Mouse (Mus musculus) kidney, adult 2 months (tissue): ENCODE measurements around the gene Rom1.

ENCODE experiments used
- CTCF ChIP-seq: fragments of 200-500 bp; conservative IDR thresholded peaks from 2 replicates; pipeline ENCODE4 v1.5.1; 2011; ENCODE audit warnings: low read depth, mild to moderate bottlenecking, control low read depth, low read length, moderate library complexity, mixed read lengths; ENCODE audit not compliant: insufficient read depth, insufficient read length
- POLR2A ChIP-seq: fragments of 200-500 bp; IDR thresholded peaks from one replicate; pipeline ENCODE4 v1.6.1; 2011; ENCODE audit warnings: low read depth, low read length, control low read depth

DNA sequence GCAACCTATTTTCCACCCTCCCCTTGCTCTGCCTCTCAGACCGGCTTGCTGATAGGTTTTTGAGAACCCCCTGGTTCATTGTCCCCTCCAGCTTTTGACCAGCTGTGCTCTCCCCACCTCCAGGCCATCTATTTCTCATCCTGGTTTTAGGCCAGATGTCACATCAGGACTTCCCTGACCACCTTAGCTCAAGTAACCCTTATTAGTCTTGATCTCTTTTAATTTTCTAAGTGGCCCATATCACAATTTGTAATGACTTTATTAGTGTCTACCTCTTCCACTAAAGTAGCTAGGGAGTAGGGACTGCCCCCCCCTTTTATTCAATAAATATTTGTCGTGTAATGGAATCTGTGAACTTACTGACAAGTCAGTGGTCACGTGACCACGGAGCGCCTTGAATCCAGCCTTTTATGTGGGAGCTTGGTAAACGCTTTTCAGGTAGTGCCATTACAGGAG, 8.3 kb downstream of the Rom1 start:
- TF ChIP-seq CTCF (no peak), POLR2A (no peak)
